Mouse (Mus musculus) bone marrow, adult 2 months (tissue): ENCODE measurements at regions not wholly inside any gene's neighbourhood (a gene's known extent, or its start where the extent isn't known, plus 50 kb on each side); places are given as distances from the start of the nearest gene placed in this dataset.

Experiments
- CTCF ChIP-seq: fragments of 200-500 bp; IDR thresholded peaks from 2 replicates; pipeline ENCODE4 v1.5.1; 2011; ENCODE audit warnings: low read length, control low read depth; ENCODE audit not compliant: control insufficient read depth, insufficient read depth
- POLR2A ChIP-seq: fragments of 200-500 bp; IDR thresholded peaks from 2 replicates; pipeline ENCODE4 v1.6.1; 2011; ENCODE audit warnings: low read depth, mild to moderate bottlenecking, control low read depth, low read length, borderline replicate concordance; ENCODE audit not compliant: control insufficient read depth

DNA sequence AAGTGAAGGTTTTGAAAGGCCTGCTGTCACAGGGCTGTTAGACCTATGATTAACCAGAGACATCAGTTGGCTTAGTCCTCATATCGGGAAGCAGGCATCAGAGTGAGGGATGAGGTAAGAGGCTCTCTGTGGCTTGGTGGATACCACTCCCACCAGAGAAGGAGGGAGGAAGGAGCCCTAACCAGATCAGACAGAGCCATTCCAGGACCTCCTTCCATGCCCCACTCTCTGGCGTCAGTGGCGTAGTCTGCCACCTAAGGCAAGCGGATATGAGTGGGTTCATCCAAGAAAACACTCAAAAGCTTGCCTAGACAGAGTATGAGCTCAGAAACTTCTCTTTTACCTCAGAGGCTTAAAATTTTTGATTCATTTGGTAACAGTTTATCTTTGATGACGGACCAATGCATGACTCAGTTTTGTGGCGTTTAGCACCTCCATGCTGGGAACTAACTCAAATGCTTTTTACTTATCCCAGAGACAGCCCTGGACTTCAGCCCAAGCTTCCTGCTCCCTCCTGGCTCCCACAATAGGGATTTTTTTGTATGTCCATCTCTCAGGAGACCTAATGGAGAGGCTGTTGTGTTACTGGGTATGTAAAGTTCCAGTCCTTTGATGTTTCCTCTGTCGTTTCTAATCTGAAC is 367.5 kb upstream of the Rasgrp1 start:
- no peak for TF ChIP-seq CTCF
- no peak for TF ChIP-seq POLR2A
